Mouse (Mus musculus): ENCODE data around the gene Tmem74b. TPM values are rescaled to one million over a fixed set of nuclear protein-coding genes. Genes with fewer than 3 reads are reported as not detected.

Tmem74b gene
- total and polyA plus RNA-seq, 2 experiments, result not detected

DNA sequence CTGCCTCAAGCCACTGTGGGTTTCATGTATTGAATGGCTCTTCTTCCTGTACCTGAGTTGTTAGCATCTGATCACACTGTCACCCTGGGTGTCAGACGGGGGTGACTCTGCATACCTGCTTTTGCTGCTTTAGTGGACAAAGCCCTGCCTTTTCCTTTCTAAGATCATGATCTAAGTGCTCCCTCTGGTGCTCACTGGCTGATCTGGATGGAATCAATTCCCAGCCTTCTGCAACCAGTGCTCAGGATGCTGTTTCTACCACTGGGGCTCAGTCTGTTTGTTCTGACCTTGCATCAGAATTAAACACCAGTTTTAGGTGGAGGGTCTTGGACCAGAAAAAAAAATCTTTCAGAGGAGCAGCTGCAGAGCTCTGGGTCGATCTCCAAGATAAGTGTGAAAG, 25.6 kb upstream of the Tmem74b start:
- no peaks in the 10 kb centered on the region for H3K79me2 ChIP-seq (ENCODE audit: control insufficient read depth, insufficient read depth, low read length)
- H3K27me3 ChIP-seq (ENCODE audit: control insufficient read depth, insufficient read depth, low read length), result no peaks in the 10 kb centered on the region
- DNase-seq (ENCODE audit: extremely low read depth, low read depth, low spot score), result no peak
- no peak for TF ChIP-seq CTCF (IDR thresholded peaks at IDR 0.05; ENCODE audit: low read depth, low read length)
- no peak for TF ChIP-seq POLR2A (IDR thresholded peaks at IDR 0.05; ENCODE audit: extremely low read depth, insufficient read depth, low read length)
- H3K9ac ChIP-seq (ENCODE audit: low read depth, low read length), result no peak overlapping the region
- no peaks in the 10 kb centered on the region for H3K36me3 ChIP-seq (ENCODE audit: control insufficient read depth, insufficient read depth, low read length)
- no peaks in the 10 kb centered on the region for H3K4me1 ChIP-seq (ENCODE audit: control insufficient read depth, insufficient read depth, low read length)
- no peak overlapping the region for H3K27ac ChIP-seq (replicated peaks; ENCODE audit: insufficient read depth, low read depth, low read length)
- H3K4me3 ChIP-seq (ENCODE audit: insufficient read depth, low read depth, low read length), result no peak overlapping the region
- WGBS, result 61% methylated on average over 2 of the region's 2 CpGs

DNA sequence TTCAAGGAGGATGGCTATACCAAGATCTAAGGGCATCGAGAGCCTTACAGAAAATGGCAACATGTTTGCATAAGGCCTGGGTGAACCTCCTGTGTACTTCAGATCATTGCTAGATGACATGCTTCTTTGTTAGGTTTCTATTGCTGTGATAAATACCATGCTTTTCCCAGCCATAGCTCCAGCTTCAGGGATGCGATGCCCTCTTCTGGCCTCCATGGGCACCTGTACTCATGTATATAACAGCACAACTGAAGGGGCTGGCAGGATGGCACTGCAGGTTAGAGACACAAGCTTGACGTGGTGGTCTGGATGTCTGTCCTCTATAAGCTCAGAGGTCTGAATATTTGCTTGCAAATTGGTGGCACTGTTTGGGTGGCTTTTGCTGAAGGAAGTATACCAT, 19.5 kb upstream of the Tmem74b start:
- Histone ChIP-seq H3K79me2 (ENCODE audit: control insufficient read depth, insufficient read depth, low read length) (no peaks in the 10 kb centered on the region), H3K27ac (replicated peaks; ENCODE audit: insufficient read depth, low read depth, low read length) (no peak overlapping the region), H3K27me3 (ENCODE audit: control insufficient read depth, insufficient read depth, low read length) (no peaks in the 10 kb centered on the region), H3K4me1 (ENCODE audit: control insufficient read depth, insufficient read depth, low read length) (no peaks in the 10 kb centered on the region), H3K36me3 (ENCODE audit: control insufficient read depth, insufficient read depth, low read length) (no peaks in the 10 kb centered on the region), H3K4me3 (ENCODE audit: insufficient read depth, low read depth, low read length) (no peak overlapping the region), H3K9ac (ENCODE audit: low read depth, low read length) (no peak overlapping the region)
- 58% methylated on average over 3 of the region's 3 CpGs for WGBS
- peak; percentile 59 for TF ChIP-seq CTCF (IDR thresholded peaks at IDR 0.05; ENCODE audit: low read depth, low read length)
- TF ChIP-seq POLR2A (IDR thresholded peaks at IDR 0.05; ENCODE audit: extremely low read depth, insufficient read depth, low read length), result no peak
- peak; percentile 16 for DNase-seq (ENCODE audit: extremely low read depth, low read depth, low spot score)

DNA sequence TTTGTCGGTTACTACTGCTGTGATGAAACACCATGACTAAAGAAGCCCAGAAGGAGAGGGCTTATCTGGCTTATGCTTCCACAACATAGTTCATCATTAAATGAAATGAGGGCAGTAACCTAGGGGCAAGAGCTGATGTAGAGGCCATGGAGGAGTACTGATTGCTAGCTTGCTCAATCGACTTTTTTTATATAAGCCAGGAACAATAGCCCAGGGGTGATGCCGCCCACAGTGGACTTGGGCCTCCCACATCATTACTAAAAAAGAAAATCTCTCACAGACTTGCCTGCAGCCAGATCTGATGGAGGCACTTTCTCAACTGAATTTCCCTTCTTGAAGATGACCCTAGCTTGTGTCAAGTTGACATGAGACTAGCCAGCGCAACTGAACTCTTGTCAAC, 18.8 kb upstream of the Tmem74b start:
- H3K27ac ChIP-seq (replicated peaks; ENCODE audit: insufficient read depth, low read depth, low read length), result no peak overlapping the region
- WGBS, result 86% methylated on average over 4 of the region's 4 CpGs
- no peak overlapping the region for H3K9ac ChIP-seq (ENCODE audit: low read depth, low read length)
- no peaks in the 10 kb centered on the region for H3K4me1 ChIP-seq (ENCODE audit: control insufficient read depth, insufficient read depth, low read length)
- H3K79me2 ChIP-seq (ENCODE audit: control insufficient read depth, insufficient read depth, low read length), result no peaks in the 10 kb centered on the region
- DNase-seq (ENCODE audit: extremely low read depth, low read depth, low spot score), result no peak
- TF ChIP-seq CTCF (IDR thresholded peaks at IDR 0.05; ENCODE audit: low read depth, low read length) (no peak), POLR2A (IDR thresholded peaks at IDR 0.05; ENCODE audit: extremely low read depth, insufficient read depth, low read length) (no peak)
- H3K27me3 ChIP-seq (ENCODE audit: control insufficient read depth, insufficient read depth, low read length), result no peaks in the 10 kb centered on the region
- no peaks in the 10 kb centered on the region for H3K36me3 ChIP-seq (ENCODE audit: control insufficient read depth, insufficient read depth, low read length)
- H3K4me3 ChIP-seq (ENCODE audit: insufficient read depth, low read depth, low read length), result no peak overlapping the region

DNA sequence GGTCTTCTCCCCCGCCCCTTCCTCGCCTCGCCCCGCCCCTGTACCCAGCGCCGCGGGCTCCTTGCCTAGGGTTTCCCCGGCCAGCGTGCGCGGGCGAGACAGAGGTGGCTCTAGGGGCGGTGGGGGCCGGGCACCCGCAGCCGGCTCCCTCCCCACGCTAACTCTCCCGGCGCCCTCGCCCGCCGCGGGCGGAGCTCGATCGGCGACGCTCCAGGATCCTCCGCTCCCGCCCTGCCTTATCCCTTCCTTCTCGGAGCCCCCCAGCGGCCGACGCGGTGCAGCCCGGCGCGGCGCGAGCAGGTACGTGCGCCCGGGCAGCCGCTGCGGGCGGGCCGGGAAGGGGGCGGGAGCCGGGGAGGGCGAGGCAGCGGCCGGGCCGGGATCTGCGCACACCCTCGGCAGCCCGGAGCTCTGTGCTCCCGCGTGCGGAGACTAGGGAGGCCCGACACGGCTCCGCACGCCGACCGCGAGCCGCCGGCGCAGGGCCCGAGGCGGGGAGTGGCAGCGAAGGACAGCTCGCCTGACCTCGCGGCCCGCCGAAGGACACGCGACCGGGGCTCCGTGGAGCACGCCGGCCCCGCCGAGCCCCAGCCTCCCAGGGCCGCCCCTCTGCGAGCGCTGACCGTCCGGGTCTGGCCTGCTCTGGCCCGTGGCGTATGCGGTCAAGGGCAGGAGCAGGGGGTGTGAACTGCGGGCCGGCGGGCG, 490 bp downstream of the Tmem74b start:
- Histone ChIP-seq H3K79me2 (ENCODE audit: control insufficient read depth, insufficient read depth, low read length) (no peaks in the 10 kb centered on the region), H3K4me1 (ENCODE audit: control insufficient read depth, insufficient read depth, low read length) (0 out of 2 replicates have a peak, but pooled peaks cover 5% of the 10 kb centered on the region), H3K9ac (ENCODE audit: low read depth, low read length) (peak overlapping the region; percentile 55), H3K36me3 (ENCODE audit: control insufficient read depth, insufficient read depth, low read length) (no peaks in the 10 kb centered on the region), H3K27ac (replicated peaks; ENCODE audit: insufficient read depth, low read depth, low read length) (no peak overlapping the region), H3K27me3 (ENCODE audit: control insufficient read depth, insufficient read depth, low read length) (peaks cover 10% of the 10 kb centered on the region; the same call in 1 of the 2 replicates), H3K4me3 (ENCODE audit: insufficient read depth, low read depth, low read length) (peak overlapping the region; percentile 51; the same call in 1 of the 2 replicates)
- DNase-seq (ENCODE audit: extremely low read depth, low read depth, low spot score), result no peak
- under 1% methylated on average over 69 of the region's 97 CpGs for WGBS
- no peak for TF ChIP-seq CTCF (IDR thresholded peaks at IDR 0.05; ENCODE audit: low read depth, low read length)
- TF ChIP-seq POLR2A (IDR thresholded peaks at IDR 0.05; ENCODE audit: extremely low read depth, insufficient read depth, low read length), result no peak

DNA sequence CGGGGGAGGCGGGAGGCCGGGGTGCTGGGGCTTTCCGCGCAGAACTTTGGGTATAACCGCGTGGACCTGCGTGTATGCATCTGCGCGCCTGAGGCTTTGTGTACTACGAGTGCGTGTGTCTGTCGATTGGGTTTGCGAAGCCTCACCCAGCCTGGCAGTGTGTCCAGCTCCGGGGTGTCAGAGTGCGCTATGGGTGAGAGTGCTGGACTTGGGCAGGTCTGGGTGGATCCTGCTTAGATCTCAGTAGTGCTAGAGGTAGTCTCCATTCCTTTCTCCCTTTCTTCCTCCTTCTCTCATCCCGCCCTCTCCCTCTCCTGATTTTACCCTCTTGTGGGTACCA, 1.0 kb downstream of the Tmem74b start:
- H3K9ac ChIP-seq (ENCODE audit: low read depth, low read length), result no peak overlapping the region
- H3K27ac ChIP-seq (replicated peaks; ENCODE audit: insufficient read depth, low read depth, low read length), result no peak overlapping the region
- no peaks in the 10 kb centered on the region for H3K36me3 ChIP-seq (ENCODE audit: control insufficient read depth, insufficient read depth, low read length)
- peaks cover 10% of the 10 kb centered on the region; the same call in 1 of the 2 replicates for H3K27me3 ChIP-seq (ENCODE audit: control insufficient read depth, insufficient read depth, low read length)
- H3K79me2 ChIP-seq (ENCODE audit: control insufficient read depth, insufficient read depth, low read length), result no peaks in the 10 kb centered on the region
- 2% methylated on average over 17 of the region's 17 CpGs for WGBS
- H3K4me1 ChIP-seq (ENCODE audit: control insufficient read depth, insufficient read depth, low read length), result 0 out of 2 replicates have a peak, but pooled peaks cover 5% of the 10 kb centered on the region
- no peak for TF ChIP-seq CTCF (IDR thresholded peaks at IDR 0.05; ENCODE audit: low read depth, low read length)
- no peak for TF ChIP-seq POLR2A (IDR thresholded peaks at IDR 0.05; ENCODE audit: extremely low read depth, insufficient read depth, low read length)
- no peak for DNase-seq (ENCODE audit: extremely low read depth, low read depth, low spot score)
- peak overlapping the region; percentile 51; the same call in 1 of the 2 replicates for H3K4me3 ChIP-seq (ENCODE audit: insufficient read depth, low read depth, low read length)

DNA sequence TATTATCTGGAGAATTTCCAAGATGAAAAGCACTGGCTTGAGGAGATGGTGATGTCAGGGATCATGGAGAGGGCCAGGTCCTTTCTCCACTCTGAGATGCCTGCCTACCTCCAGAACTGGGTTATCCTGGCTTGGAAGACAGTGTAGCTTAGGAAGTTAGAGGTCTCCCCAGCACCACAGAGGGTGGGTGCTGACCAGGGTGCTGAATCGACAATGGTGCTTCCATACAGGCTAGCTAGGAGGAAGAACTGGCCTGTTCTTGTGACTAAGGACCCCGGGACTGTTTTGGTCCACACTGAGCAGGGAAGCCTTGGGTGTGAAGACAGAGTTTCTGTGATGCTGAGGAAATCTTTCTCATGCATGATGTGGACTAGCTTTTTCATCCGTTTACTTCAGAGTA, 10.8 kb downstream of the Tmem74b start:
- TF ChIP-seq CTCF (IDR thresholded peaks at IDR 0.05; ENCODE audit: low read depth, low read length) (no peak), POLR2A (IDR thresholded peaks at IDR 0.05; ENCODE audit: extremely low read depth, insufficient read depth, low read length) (no peak)
- Histone ChIP-seq H3K4me1 (ENCODE audit: control insufficient read depth, insufficient read depth, low read length) (no peaks in the 10 kb centered on the region), H3K4me3 (ENCODE audit: insufficient read depth, low read depth, low read length) (no peak overlapping the region), H3K79me2 (ENCODE audit: control insufficient read depth, insufficient read depth, low read length) (no peaks in the 10 kb centered on the region), H3K27ac (replicated peaks; ENCODE audit: insufficient read depth, low read depth, low read length) (no peak overlapping the region), H3K9ac (ENCODE audit: low read depth, low read length) (no peak overlapping the region), H3K27me3 (ENCODE audit: control insufficient read depth, insufficient read depth, low read length) (no peaks in the 10 kb centered on the region), H3K36me3 (ENCODE audit: control insufficient read depth, insufficient read depth, low read length) (peaks cover 11% of the 10 kb centered on the region; the same call in 1 of the 2 replicates)
- DNase-seq (ENCODE audit: extremely low read depth, low read depth, low spot score), result no peak
- 39% methylated on average over 3 of the region's 3 CpGs for WGBS

Measured in liver, adult 2 months (tissue).